Mouse (Mus musculus) liver, postnatal 0 days (tissue): ENCODE data around the gene Slc39a3. TPM values are rescaled to one million over a fixed set of nuclear protein-coding genes. Genes with fewer than 3 reads are reported as not detected.
"Not testable (repeated sequence)": the region's sequence is repeated elsewhere in the genome, so short reads cannot be mapped to it uniquely, and the experiment has no call there.

ENCODE experiments used
- ATAC-seq: fragments of 200-750 bp; cut with Nextera tagmentation; 2 replicates; pipeline ENCODE4 v1.8.0; 2017; ENCODE audit warnings: mild to moderate bottlenecking, moderate library complexity
- DNase-seq: peaks from one replicate; pipeline ENCODE4 v3.0.0-alpha.2; 2016
- H3K27ac ChIP-seq: fragments of 300-500 bp; sonication (generic); 2 replicates; pipeline ENCODE4 v1.5.1; 2014; ENCODE audit warnings: antibody characterized with exemption, moderate library complexity, mild to moderate bottlenecking, low read depth
- H3K27me3 ChIP-seq: fragments of 300-500 bp; sonication (generic); 2 replicates; pipeline ENCODE4 v1.6.1; 2014; ENCODE audit warnings: low read length, control low read depth, mixed read lengths; ENCODE audit not compliant: insufficient read depth
- H3K36me3 ChIP-seq: fragments of 300-500 bp; sonication (generic); replicated peaks from 2 replicates; pipeline ENCODE4 v1.6.1; 2014; ENCODE audit warnings: mild to moderate bottlenecking, control low read depth, low read length, moderate library complexity, mixed read lengths; ENCODE audit not compliant: insufficient read depth
- H3K4me1 ChIP-seq: fragments of 300-500 bp; sonication (generic); 2 replicates; pipeline ENCODE4 v1.6.1; 2014; ENCODE audit warnings: antibody characterized with exemption, mild to moderate bottlenecking, control low read depth; ENCODE audit not compliant: insufficient read depth
- H3K4me2 ChIP-seq: fragments of 300-500 bp; sonication (generic); 2 replicates; pipeline ENCODE4 v1.6.1; 2014; ENCODE audit warnings: low read depth, mild to moderate bottlenecking, low read length, moderate library complexity, mixed read lengths
- H3K4me3 ChIP-seq: fragments of 300-500 bp; sonication (generic); 2 replicates; pipeline ENCODE4 v1.5.1; 2014; ENCODE audit warnings: low read depth, low read length
- H3K9ac ChIP-seq: fragments of 300-500 bp; sonication (generic); replicated peaks from 2 replicates; pipeline ENCODE4 v1.6.1; 2014; ENCODE audit warnings: mild to moderate bottlenecking, moderate library complexity
- H3K9me3 ChIP-seq: fragments of 300-500 bp; sonication (generic); 2 replicates; pipeline ENCODE4 v1.6.1; 2016; ENCODE audit warnings: mild to moderate bottlenecking, control low read depth, low read length, mixed read lengths
- CTCF ChIP-seq: sonication (generic); IDR thresholded peaks from 2 replicates; pipeline ENCODE4 v1.5.1; 2016; ENCODE audit warnings: antibody characterized with exemption, low read depth
- EP300 ChIP-seq: IDR thresholded peaks from 2 replicates; pipeline ENCODE4 v1.6.1; 2016; ENCODE audit warnings: antibody characterized with exemption, low read depth, mild to moderate bottlenecking
- WGBS: fragments of 180-500 bp; shearing (Covaris S2); extraction: QIAGEN DNeasy Blood & Tissue Kit; methylation state at CpG from one replicate; pipeline ENCODE4 v1.1.7; 2014; ENCODE audit not compliant: insufficient replicate concordance; 5-methylcytosine and 5-hydroxymethylcytosine counted together
- polyA plus RNA-seq: library from polyadenylated mRNA; unstranded; fragments of >200 nt; fragmentation: Nextera tagmentation; extraction: Ambion mirVana; gene quantifications from 2 replicates; pipeline ENCODE4 v1.2.1, GENCODE M21; 2015

Gene Slc39a3
- polyA plus RNA-seq, 1 experiment from 2014 or later: 4.6 TPM

DNA sequence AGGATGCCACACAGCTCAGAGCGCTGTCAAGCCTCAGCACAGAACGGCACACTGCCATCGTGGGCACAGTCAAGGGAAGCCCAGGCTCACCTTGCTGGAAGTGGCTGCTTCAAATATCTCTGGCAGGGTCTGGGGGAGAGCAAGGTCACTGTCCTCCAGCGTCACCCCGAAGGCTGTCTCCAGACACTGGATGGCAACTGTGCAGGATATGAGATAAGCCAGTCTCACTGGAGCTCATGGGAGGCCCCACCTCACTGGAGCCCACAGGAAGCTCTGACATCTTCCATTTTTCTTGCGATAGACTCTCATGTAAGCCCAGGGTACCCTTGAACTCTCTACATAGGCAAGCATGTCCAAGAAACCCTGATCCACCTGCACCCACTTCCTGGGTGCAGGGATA is 13.9 kb upstream of the Slc39a3 start:
- Histone ChIP-seq H3K4me2 (no peak overlapping the region), H3K27me3 (no peaks in the 10 kb centered on the region), H3K4me1 (no peaks in the 10 kb centered on the region), H3K36me3 (peaks cover 57% of the 10 kb centered on the region), H3K9ac (no peak overlapping the region), H3K4me3 (no peak overlapping the region), H3K27ac (peak overlapping the region; percentile 22; the same call in 1 of the 2 replicates), H3K9me3 (no peaks in the 10 kb centered on the region)
- peak; percentile 33; the same call in 1 of the 2 replicates for ATAC-seq
- DNase-seq: no peak
- TF ChIP-seq CTCF: no peak
- no peak for TF ChIP-seq EP300
- WGBS: 58% methylated on average over 6 of the region's 6 CpGs

GRCm38 (mm10) chr10:81050645-81051044 is 13.4 kb upstream of the Slc39a3 start:
- peak; percentile 51 for DNase-seq
- Histone ChIP-seq H3K4me2 (no peak overlapping the region), H3K4me1 (no peaks in the 10 kb centered on the region), H3K4me3 (no peak overlapping the region), H3K27ac (no peak overlapping the region), H3K9ac (no peak overlapping the region), H3K9me3 (no peaks in the 10 kb centered on the region), H3K36me3 (peaks cover 62% of the 10 kb centered on the region), H3K27me3 (no peaks in the 10 kb centered on the region)
- ATAC-seq: 0 out of 2 replicates have a peak, but pooled peaks have one; percentile 25
- peak; percentile 59 for TF ChIP-seq CTCF
- no peak for TF ChIP-seq EP300
- 75% methylated on average over 3 of the region's 4 CpGs for WGBS

DNA sequence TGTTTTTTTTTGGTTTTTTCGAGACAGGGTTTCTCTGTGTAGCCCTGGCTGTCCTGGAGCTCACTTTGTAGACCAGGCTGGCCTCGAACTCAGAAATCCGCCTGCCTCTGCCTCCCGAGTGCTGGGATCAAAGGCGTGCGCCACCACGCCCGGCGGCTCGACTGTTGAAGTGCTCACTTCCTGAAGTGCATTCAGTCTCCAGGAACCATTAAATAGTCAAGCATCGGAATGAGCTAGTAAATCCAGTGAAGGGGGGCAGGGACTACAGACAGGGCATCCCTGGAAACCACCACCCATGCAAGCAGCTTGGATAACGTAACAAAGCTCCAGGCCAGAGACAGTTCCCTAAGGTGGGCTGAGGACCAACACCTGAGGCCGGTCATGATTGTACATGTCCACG is 8.0 kb upstream of the Slc39a3 start:
- not testable (repeated sequence) for H3K27me3 ChIP-seq, ATAC-seq, H3K27ac ChIP-seq, H3K4me2 ChIP-seq, H3K4me3 ChIP-seq, H3K9me3 ChIP-seq, H3K4me1 ChIP-seq, DNase-seq, H3K9ac ChIP-seq
- 90% methylated on average over 14 of the region's 14 CpGs for WGBS
- H3K36me3 ChIP-seq: peaks cover 63% of the 10 kb centered on the region

GRCm38 (mm10) chr10:81041458-81042175 is 4.4 kb upstream of the Slc39a3 start:
- no peaks in the 10 kb centered on the region for H3K9me3 ChIP-seq
- H3K27ac ChIP-seq: no peak overlapping the region
- H3K9ac ChIP-seq: no peak overlapping the region
- DNase-seq (peak; percentile 79), ATAC-seq (no peak)
- H3K4me1 ChIP-seq: peaks cover 5% of the 10 kb centered on the region; the same call in 1 of the 2 replicates
- no peaks in the 10 kb centered on the region for H3K27me3 ChIP-seq
- no peak for TF ChIP-seq EP300
- peak; percentile 91 for TF ChIP-seq CTCF
- H3K36me3 ChIP-seq: peaks cover 28% of the 10 kb centered on the region
- H3K4me2 ChIP-seq: no peak overlapping the region
- 30% methylated on average over 13 of the region's 13 CpGs for WGBS
- no peak overlapping the region for H3K4me3 ChIP-seq

GRCm38 (mm10) chr10:81036251-81036650 is 975 bp downstream of the Slc39a3 start:
- H3K4me1 ChIP-seq: peaks cover 5% of the 10 kb centered on the region; the same call in 1 of the 2 replicates
- WGBS: 75% methylated on average over 7 of the region's 7 CpGs
- TF ChIP-seq EP300 (no peak), CTCF (peak; percentile 49)
- H3K27ac ChIP-seq: no peak overlapping the region
- H3K27me3 ChIP-seq: no peaks in the 10 kb centered on the region
- H3K4me2 ChIP-seq: no peak overlapping the region
- DNase-seq (peak; percentile 40), ATAC-seq (no peak)
- H3K9ac ChIP-seq: no peak overlapping the region
- no peaks in the 10 kb centered on the region for H3K9me3 ChIP-seq
- 0 out of 2 replicates have a peak, but pooled peaks cover 5% of the 10 kb centered on the region for H3K36me3 ChIP-seq
- no peak overlapping the region for H3K4me3 ChIP-seq

DNA sequence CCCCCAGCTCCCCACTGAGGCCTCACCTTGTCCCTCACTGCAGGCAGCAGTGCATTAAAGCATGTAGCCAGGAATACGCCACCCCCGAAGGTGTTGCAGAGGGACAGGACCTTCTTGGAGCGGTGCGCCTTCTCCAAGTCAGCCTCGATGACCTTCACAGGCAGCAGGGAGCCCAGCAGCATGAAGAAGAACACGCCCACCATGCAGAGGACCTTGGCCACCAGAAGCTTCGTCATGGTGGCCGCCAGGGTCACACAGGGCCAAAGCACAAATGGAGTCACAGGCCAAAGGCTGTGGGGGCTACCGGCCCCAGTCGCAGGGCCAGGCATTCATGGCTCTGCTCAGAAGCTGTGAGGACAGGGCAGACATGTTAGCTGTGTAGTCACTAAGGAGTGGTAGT is 3.6 kb downstream of the Slc39a3 start:
- H3K36me3 ChIP-seq: 0 out of 2 replicates have a peak, but pooled peaks cover 8% of the 10 kb centered on the region
- no peak overlapping the region for H3K27ac ChIP-seq
- peaks cover 5% of the 10 kb centered on the region; the same call in 1 of the 2 replicates for H3K4me1 ChIP-seq
- no peak overlapping the region for H3K4me2 ChIP-seq
- no peaks in the 10 kb centered on the region for H3K27me3 ChIP-seq
- DNase-seq (no peak), ATAC-seq (no peak)
- TF ChIP-seq EP300 (no peak), CTCF (no peak)
- H3K9ac ChIP-seq: no peak overlapping the region
- H3K9me3 ChIP-seq: no peaks in the 10 kb centered on the region
- WGBS: 76% methylated on average over 10 of the region's 10 CpGs
- H3K4me3 ChIP-seq: no peak overlapping the region
